Comparison of ENCODE assay signal across 18 mouse cellular contexts in the genomic region with DNA sequence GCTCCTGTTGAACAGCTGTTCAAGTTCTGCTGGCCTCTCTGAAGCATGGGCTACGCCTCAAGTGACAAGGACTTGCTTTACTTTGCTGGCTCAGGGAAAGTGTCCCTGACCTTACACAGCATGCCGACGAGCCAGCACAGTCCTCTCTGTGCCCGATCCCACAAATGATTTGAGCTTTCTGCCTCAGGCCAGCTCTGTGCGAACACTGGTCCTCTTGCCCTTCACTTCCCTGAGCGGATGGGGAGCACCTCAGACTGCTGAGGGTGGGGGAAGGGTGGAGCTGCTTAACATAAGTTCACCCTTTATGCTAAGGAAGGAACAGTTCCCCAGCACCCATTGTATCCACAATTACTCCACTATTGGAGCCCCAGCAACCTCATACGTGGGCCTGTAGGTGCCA.
"Had no signal": no experiment of that assay in that cellular context is flagged by ENCODE, and none has a peak within 500 bp of the region (broad histone marks: within the 10 kb centered on the region; RNA-seq: fewer than 3 reads in every experiment).

No protein-coding gene starts in this region.

- H3K27ac ChIP-seq: midbrain, embryonic 10.5 days; midbrain, embryonic 13.5 days; midbrain, embryonic 15.5 days; neural tube, embryonic 13.5 days; neural tube, embryonic 15.5 days had no signal

- H3K4me1 ChIP-seq: neural tube, embryonic 13.5 days had no signal

- H3K9ac ChIP-seq: lung, embryonic 14.5 days; midbrain, embryonic 13.5 days; midbrain, embryonic 15.5 days; neural tube, embryonic 13.5 days; neural tube, embryonic 15.5 days had no signal

- DNase-seq: lung, adult 18-20 months; lung, embryonic 14.5 days; lung, postnatal 10 days; lung, postnatal 4 days; retina, postnatal 1 day; right cerebral cortex, adult 18-20 months; right cerebral cortex, postnatal 25 days; right cerebral cortex, postnatal 4 days; spleen, adult 18-20 months; thymus, adult 18-20 months; thymus, postnatal 14 days; thymus, postnatal 36 days had no signal

- H3K4me2 ChIP-seq: lung, embryonic 14.5 days; midbrain, embryonic 13.5 days; midbrain, embryonic 15.5 days; neural tube, embryonic 13.5 days; neural tube, embryonic 15.5 days had no signal

- H3K36me3 ChIP-seq: midbrain, embryonic 10.5 days; midbrain, embryonic 13.5 days; midbrain, embryonic 15.5 days; neural tube, embryonic 13.5 days; neural tube, embryonic 15.5 days had no signal

- ATAC-seq: midbrain, embryonic 13.5 days; midbrain, embryonic 15.5 days had no signal

- H3K4me3 ChIP-seq: midbrain, embryonic 10.5 days; midbrain, embryonic 13.5 days; midbrain, embryonic 15.5 days; myocyte; neural tube, embryonic 13.5 days; neural tube, embryonic 15.5 days had no signal

- H3K9me3 ChIP-seq: midbrain, embryonic 10.5 days; midbrain, embryonic 13.5 days; midbrain, embryonic 15.5 days; neural tube, embryonic 13.5 days; neural tube, embryonic 15.5 days had no signal
